Mouse (Mus musculus) E14TG2a.4 (cell line): ENCODE measurements at regions not wholly inside any gene's neighbourhood (a gene's known extent, or its start where the extent isn't known, plus 50 kb on each side); places are given as distances from the start of the nearest gene placed in this dataset.

Experiments used
- CTCF ChIP-seq: conservative IDR thresholded peaks from 2 replicates; pipeline ENCODE4 v1.5.1; 2014; ENCODE audit warnings: low read length
- NANOG ChIP-seq: IDR thresholded peaks from 2 replicates; pipeline ENCODE4 v1.6.1; 2014; ENCODE audit warnings: borderline replicate concordance, low read length, mixed read lengths
- POU5F1 ChIP-seq: IDR thresholded peaks from 2 replicates; pipeline ENCODE4 v1.6.1; 2014; ENCODE audit warnings: low read length, borderline replicate concordance

GRCm38 (mm10) chr3:148220024-148220590, 770.2 kb downstream of the Adgrl2 start:
- TF ChIP-seq CTCF (no peak), NANOG (no peak), POU5F1 (no peak)
